Mouse (Mus musculus): ENCODE data around the gene Rbm38.

GRCm38 (mm10) chr2:172979666-172980345, 40.5 kb upstream of the Rbm38 start:
- no peak for TF ChIP-seq POLR2A (IDR thresholded peaks at IDR 0.05; ENCODE audit: borderline replicate concordance, extremely low read depth, low read depth, low read length)
- no peak for TF ChIP-seq CTCF (IDR thresholded peaks at IDR 0.05; ENCODE audit: insufficient read depth, low read length)
